Mouse (Mus musculus) E14TG2a.4 (cell line): Measurements from ENCODE around the gene Asah2.

Experiments
- CTCF ChIP-seq: conservative IDR thresholded peaks from 2 replicates; pipeline ENCODE4 v1.5.1; 2014; ENCODE audit warnings: low read length
- NANOG ChIP-seq: IDR thresholded peaks from 2 replicates; pipeline ENCODE4 v1.6.1; 2014; ENCODE audit warnings: borderline replicate concordance, low read length, mixed read lengths

DNA sequence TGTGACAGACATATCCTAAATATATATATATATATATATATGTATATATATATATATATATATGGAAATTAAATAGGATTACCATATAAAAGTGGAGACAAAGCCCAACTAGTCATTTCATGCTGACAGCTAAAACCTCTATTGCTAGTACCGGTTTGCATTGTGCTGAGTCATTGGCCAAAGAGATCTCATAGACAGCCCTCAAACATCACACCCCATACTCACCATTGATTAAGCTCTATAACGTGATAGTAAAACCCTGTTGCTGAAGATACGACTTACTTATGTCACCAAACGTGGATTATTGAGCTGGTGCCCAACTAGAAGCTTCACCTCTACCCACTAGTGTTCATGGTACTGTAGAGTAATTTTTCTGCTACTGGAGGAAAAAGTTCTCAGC is 17.2 kb downstream of the Asah2 start:
- TF ChIP-seq CTCF (no peak), NANOG (no peak)
